Mouse (Mus musculus) heart, adult 2 months (tissue): ENCODE measurements at regions not wholly inside any gene's neighbourhood (a gene's known extent, or its start where the extent isn't known, plus 50 kb on each side); places are given as distances from the start of the nearest gene placed in this dataset.

Source experiments
- CTCF ChIP-seq: fragments of 200-600 bp; IDR thresholded peaks from 2 replicates; pipeline ENCODE4 v1.8.1; 2022; ENCODE audit warnings: antibody characterized with exemption, mild to moderate bottlenecking, moderate library complexity
- EP300 ChIP-seq: fragments of 200-500 bp; IDR thresholded peaks from 2 replicates; pipeline ENCODE4 v1.6.1; 2011; ENCODE audit warnings: low read depth, low read length, control low read depth; ENCODE audit not compliant: insufficient read depth
- POLR2A ChIP-seq: fragments of 200-500 bp; IDR thresholded peaks from 2 replicates; pipeline ENCODE4 v1.6.1; 2011; ENCODE audit warnings: mild to moderate bottlenecking, low read depth, low read length, control low read depth; ENCODE audit not compliant: insufficient read depth

DNA sequence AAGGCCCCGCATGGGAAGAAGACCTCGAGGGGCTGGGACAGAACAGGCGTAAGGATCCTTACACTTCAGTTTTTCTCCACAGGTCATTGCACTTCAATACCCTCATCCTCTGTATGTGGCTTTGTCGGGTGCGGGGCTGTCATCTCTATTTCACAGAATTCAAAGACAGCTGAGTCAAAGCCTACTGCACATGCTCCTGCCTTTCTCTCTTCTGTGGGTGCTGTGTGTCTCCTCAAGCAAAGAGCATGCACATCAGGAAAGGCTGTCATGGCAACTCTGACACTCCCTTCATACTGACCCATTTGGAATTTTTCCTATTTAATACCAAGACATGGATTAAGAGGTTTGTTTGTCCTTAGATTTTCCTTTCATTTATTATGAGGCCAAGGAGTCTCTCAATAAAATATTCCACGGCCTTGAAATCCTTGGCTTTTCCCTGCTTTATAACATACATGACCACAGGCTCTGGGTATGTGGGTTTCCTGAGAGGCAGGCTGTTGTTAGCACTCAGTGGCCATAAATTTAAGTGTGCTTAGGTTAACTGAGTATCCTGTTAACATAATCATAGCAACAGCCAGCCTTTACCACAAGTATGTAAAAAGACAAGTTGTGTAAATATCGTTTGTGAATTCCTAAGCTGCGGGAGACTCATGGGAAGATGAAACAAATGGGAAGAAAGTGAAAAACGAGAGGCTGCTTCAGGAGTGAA lies 574.5 kb downstream of the Dcdc2c start:
- TF ChIP-seq CTCF (no peak), POLR2A (no peak), EP300 (no peak)
